Mouse (Mus musculus): Measurements from ENCODE around the gene Pak1. TPM values are rescaled to one million over a fixed set of nuclear protein-coding genes. Genes with fewer than 3 reads are reported as not detected.
A peak's percentile ranks its signal among the peaks of the same experiment; 100 is the strongest.

Pak1 gene
- polyA plus RNA-seq, 1 experiment from 2014 or later, result 148 TPM

- no peaks in the 10 kb centered on the region for H3K27me3 ChIP-seq (ENCODE audit: control insufficient read depth, insufficient read depth, low read depth, low read length)
- WGBS, result 21% methylated on average over 18 of the region's 18 CpGs
- H3K4me1 ChIP-seq (ENCODE audit: control insufficient read depth, insufficient read depth, low read length), result 0 out of 2 replicates have a peak, but pooled peaks cover 5% of the 10 kb centered on the region
- H3K9me3 ChIP-seq (replicated peaks; ENCODE audit: control insufficient read depth, low read length, poor library complexity, severe bottlenecking), result no peaks in the 10 kb centered on the region
- peak overlapping the region; percentile 28 for H3K27ac ChIP-seq (ENCODE audit: low read length)
- peak overlapping the region; percentile 1; the same call in 1 of the 2 replicates for H3K9ac ChIP-seq (ENCODE audit: low read depth, low read length)
- H3K4me3 ChIP-seq (ENCODE audit: low read depth, low read length), result peak overlapping the region; percentile 7; the same call in 1 of the 2 replicates
- H3K4me2 ChIP-seq (ENCODE audit: low read length), result peak overlapping the region; percentile 36
- ATAC-seq, result peak; percentile 92
- no peaks in the 10 kb centered on the region for H3K36me3 ChIP-seq (ENCODE audit: control insufficient read depth, insufficient read depth, low read length)
These were observed 31.1 kb upstream of the Pak1 start for GRCm38 (mm10) chr7:97756967-97757881.

DNA sequence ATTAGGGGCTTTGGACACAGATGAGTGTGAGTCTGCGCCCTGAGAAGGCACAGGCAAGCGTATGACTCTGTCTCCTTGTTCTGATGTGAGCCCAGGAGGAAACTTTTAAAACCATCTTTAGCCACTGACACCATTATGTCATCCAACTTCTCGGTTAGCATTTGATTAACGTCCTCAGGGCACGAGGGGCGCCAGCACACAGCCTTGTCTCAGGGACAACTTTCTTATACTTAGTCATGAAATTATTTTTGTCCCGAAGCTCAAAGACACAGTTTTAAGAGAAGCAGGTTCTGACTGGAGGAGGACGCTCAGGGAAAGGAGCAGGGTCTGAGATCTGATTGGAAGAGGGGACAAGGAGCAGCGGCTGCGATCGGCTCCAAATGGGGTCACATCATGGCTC is 23.8 kb upstream of the Pak1 start:
- no peak overlapping the region for H3K9ac ChIP-seq (ENCODE audit: low read depth, low read length)
- H3K4me3 ChIP-seq (ENCODE audit: low read depth, low read length), result no peak overlapping the region
- H3K9me3 ChIP-seq (replicated peaks; ENCODE audit: control insufficient read depth, low read length, poor library complexity, severe bottlenecking), result no peaks in the 10 kb centered on the region
- no peaks in the 10 kb centered on the region for H3K36me3 ChIP-seq (ENCODE audit: control insufficient read depth, insufficient read depth, low read length)
- H3K4me2 ChIP-seq (ENCODE audit: low read length), result no peak overlapping the region
- H3K27ac ChIP-seq (ENCODE audit: low read length), result no peak overlapping the region
- WGBS, result 87% methylated on average over 11 of the region's 11 CpGs
- no peaks in the 10 kb centered on the region for H3K27me3 ChIP-seq (ENCODE audit: control insufficient read depth, insufficient read depth, low read depth, low read length)
- H3K4me1 ChIP-seq (ENCODE audit: control insufficient read depth, insufficient read depth, low read length), result no peaks in the 10 kb centered on the region
- ATAC-seq, result no peak

- Histone ChIP-seq H3K36me3 (ENCODE audit: control insufficient read depth, insufficient read depth, low read length) (no peaks in the 10 kb centered on the region), H3K4me1 (ENCODE audit: control insufficient read depth, insufficient read depth, low read length) (no peaks in the 10 kb centered on the region), H3K9me3 (replicated peaks; ENCODE audit: control insufficient read depth, low read length, poor library complexity, severe bottlenecking) (no peaks in the 10 kb centered on the region), H3K9ac (ENCODE audit: low read depth, low read length) (no peak overlapping the region), H3K27ac (ENCODE audit: low read length) (no peak overlapping the region), H3K27me3 (ENCODE audit: control insufficient read depth, insufficient read depth, low read depth, low read length) (no peaks in the 10 kb centered on the region), H3K4me3 (ENCODE audit: low read depth, low read length) (no peak overlapping the region), H3K4me2 (ENCODE audit: low read length) (no peak overlapping the region)
- ATAC-seq, result no peak
- 91% methylated on average over 21 of the region's 21 CpGs for WGBS
These were observed 23.0 kb upstream of the Pak1 start for GRCm38 (mm10) chr7:97765181-97765962.

GRCm38 (mm10) chr7:97765963-97766347 is 22.4 kb upstream of the Pak1 start:
- Histone ChIP-seq H3K4me1 (ENCODE audit: control insufficient read depth, insufficient read depth, low read length) (no peaks in the 10 kb centered on the region), H3K9me3 (replicated peaks; ENCODE audit: control insufficient read depth, low read length, poor library complexity, severe bottlenecking) (no peaks in the 10 kb centered on the region), H3K4me2 (ENCODE audit: low read length) (no peak overlapping the region), H3K36me3 (ENCODE audit: control insufficient read depth, insufficient read depth, low read length) (no peaks in the 10 kb centered on the region), H3K27ac (ENCODE audit: low read length) (no peak overlapping the region), H3K4me3 (ENCODE audit: low read depth, low read length) (no peak overlapping the region), H3K9ac (ENCODE audit: low read depth, low read length) (no peak overlapping the region), H3K27me3 (ENCODE audit: control insufficient read depth, insufficient read depth, low read depth, low read length) (no peaks in the 10 kb centered on the region)
- no peak for ATAC-seq
- WGBS, result 85% methylated on average over 5 of the region's 5 CpGs

GRCm38 (mm10) chr7:97766406-97767166 is 21.8 kb upstream of the Pak1 start:
- no peak for ATAC-seq
- Histone ChIP-seq H3K9ac (ENCODE audit: low read depth, low read length) (no peak overlapping the region), H3K27me3 (ENCODE audit: control insufficient read depth, insufficient read depth, low read depth, low read length) (no peaks in the 10 kb centered on the region), H3K9me3 (replicated peaks; ENCODE audit: control insufficient read depth, low read length, poor library complexity, severe bottlenecking) (no peaks in the 10 kb centered on the region), H3K27ac (ENCODE audit: low read length) (no peak overlapping the region), H3K4me2 (ENCODE audit: low read length) (no peak overlapping the region), H3K36me3 (ENCODE audit: control insufficient read depth, insufficient read depth, low read length) (no peaks in the 10 kb centered on the region), H3K4me3 (ENCODE audit: low read depth, low read length) (no peak overlapping the region), H3K4me1 (ENCODE audit: control insufficient read depth, insufficient read depth, low read length) (no peaks in the 10 kb centered on the region)
- 76% methylated on average over 9 of the region's 9 CpGs for WGBS

- no peak overlapping the region for H3K4me2 ChIP-seq (ENCODE audit: low read length)
- 80% methylated on average over 8 of the region's 8 CpGs for WGBS
- H3K4me1 ChIP-seq (ENCODE audit: control insufficient read depth, insufficient read depth, low read length), result no peaks in the 10 kb centered on the region
- no peak overlapping the region for H3K27ac ChIP-seq (ENCODE audit: low read length)
- H3K4me3 ChIP-seq (ENCODE audit: low read depth, low read length), result no peak overlapping the region
- no peak overlapping the region for H3K9ac ChIP-seq (ENCODE audit: low read depth, low read length)
- no peak for ATAC-seq
- H3K36me3 ChIP-seq (ENCODE audit: control insufficient read depth, insufficient read depth, low read length), result no peaks in the 10 kb centered on the region
- no peaks in the 10 kb centered on the region for H3K9me3 ChIP-seq (replicated peaks; ENCODE audit: control insufficient read depth, low read length, poor library complexity, severe bottlenecking)
- H3K27me3 ChIP-seq (ENCODE audit: control insufficient read depth, insufficient read depth, low read depth, low read length), result no peaks in the 10 kb centered on the region
These were observed 20.5 kb upstream of the Pak1 start for GRCm38 (mm10) chr7:97767841-97768240.

GRCm38 (mm10) chr7:97769020-97769419 is 19.3 kb upstream of the Pak1 start:
- Histone ChIP-seq H3K9me3 (replicated peaks; ENCODE audit: control insufficient read depth, low read length, poor library complexity, severe bottlenecking) (no peaks in the 10 kb centered on the region), H3K27me3 (ENCODE audit: control insufficient read depth, insufficient read depth, low read depth, low read length) (no peaks in the 10 kb centered on the region), H3K4me2 (ENCODE audit: low read length) (no peak overlapping the region), H3K27ac (ENCODE audit: low read length) (no peak overlapping the region), H3K4me1 (ENCODE audit: control insufficient read depth, insufficient read depth, low read length) (no peaks in the 10 kb centered on the region), H3K9ac (ENCODE audit: low read depth, low read length) (no peak overlapping the region), H3K4me3 (ENCODE audit: low read depth, low read length) (no peak overlapping the region), H3K36me3 (ENCODE audit: control insufficient read depth, insufficient read depth, low read length) (no peaks in the 10 kb centered on the region)
- ATAC-seq, result no peak
- WGBS, result 80% methylated on average over 4 of the region's 4 CpGs

DNA sequence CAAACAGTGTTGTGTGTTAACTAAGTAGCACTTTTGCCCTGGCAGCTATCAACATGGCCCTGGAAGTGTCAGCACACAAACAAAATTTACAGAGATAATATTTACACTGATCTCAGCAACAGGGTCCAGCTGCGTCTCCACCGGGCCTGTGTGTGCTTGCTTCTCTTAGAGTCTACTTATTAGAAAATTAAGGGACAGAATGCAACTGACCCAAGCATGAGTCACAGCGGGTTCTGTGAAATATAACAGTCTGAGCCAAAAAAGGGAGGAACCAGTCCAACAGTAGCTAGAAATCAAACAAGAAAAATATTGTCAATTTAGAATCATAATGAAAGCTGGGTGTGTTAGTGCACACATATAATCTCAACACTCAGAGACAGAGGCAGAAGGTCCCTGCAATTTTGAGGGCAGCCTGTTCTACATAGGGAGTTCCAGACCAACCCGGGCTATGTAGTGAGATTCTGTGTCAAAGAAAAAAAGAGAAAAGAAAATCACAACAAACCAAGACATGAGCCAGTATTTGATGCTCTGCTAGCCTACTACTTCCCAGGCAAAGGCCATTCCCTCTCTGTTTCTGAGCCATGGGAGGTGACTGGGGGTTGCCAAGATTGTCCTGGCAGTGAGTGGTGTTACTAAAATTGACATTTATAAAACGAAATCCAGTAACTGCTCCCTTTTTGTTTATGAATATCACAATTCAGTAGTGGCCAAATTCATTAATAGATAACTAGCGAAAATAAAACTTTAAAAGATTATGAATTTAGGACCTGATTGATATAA is 17.3 kb upstream of the Pak1 start:
- H3K4me3 ChIP-seq (ENCODE audit: low read depth, low read length), result no peak overlapping the region
- ATAC-seq, result no peak
- no peaks in the 10 kb centered on the region for H3K9me3 ChIP-seq (replicated peaks; ENCODE audit: control insufficient read depth, low read length, poor library complexity, severe bottlenecking)
- no peaks in the 10 kb centered on the region for H3K27me3 ChIP-seq (ENCODE audit: control insufficient read depth, insufficient read depth, low read depth, low read length)
- no peak overlapping the region for H3K27ac ChIP-seq (ENCODE audit: low read length)
- 85% methylated on average over 6 of the region's 6 CpGs for WGBS
- H3K4me2 ChIP-seq (ENCODE audit: low read length), result no peak overlapping the region
- no peaks in the 10 kb centered on the region for H3K4me1 ChIP-seq (ENCODE audit: control insufficient read depth, insufficient read depth, low read length)
- H3K36me3 ChIP-seq (ENCODE audit: control insufficient read depth, insufficient read depth, low read length), result no peaks in the 10 kb centered on the region
- H3K9ac ChIP-seq (ENCODE audit: low read depth, low read length), result no peak overlapping the region
